Mouse (Mus musculus) C2C12 (cell line): Measurements from ENCODE around the gene Opn1sw.

Experiments
- CTCF ChIP-seq: IDR thresholded peaks from one replicate; pipeline ENCODE4 v1.5.1; 2011; ENCODE audit not compliant: control insufficient read depth, insufficient read depth, insufficient read length
- FOSL1 ChIP-seq: IDR thresholded peaks from one replicate; pipeline ENCODE4 v1.8.0; 2011; ENCODE audit warnings: mild to moderate bottlenecking, low read length; ENCODE audit not compliant: poor library complexity, insufficient read depth, severe bottlenecking
- MAX ChIP-seq: IDR thresholded peaks from one replicate; pipeline ENCODE4 v1.6.1; 2011; ENCODE audit warnings: mild to moderate bottlenecking, control low read depth
- MYOD1 ChIP-seq: IDR thresholded peaks from one replicate; pipeline ENCODE4 v1.6.1; 2011; ENCODE audit warnings: low read depth; ENCODE audit not compliant: control insufficient read depth, insufficient read length
- MYOG ChIP-seq: IDR thresholded peaks from one replicate; pipeline ENCODE4 v1.6.1; 2011; ENCODE audit not compliant: control insufficient read depth, insufficient read length; ENCODE audit errors: extremely low read depth

GRCm38 (mm10) chr6:29402693-29403342 is 14.6 kb upstream of the Opn1sw start:
- TF ChIP-seq CTCF (no peak), MAX (no peak), MYOG (no peak), MYOD1 (no peak), FOSL1 (no peak)
